Mouse (Mus musculus): ENCODE results near the gene Gm10964.

The Gm10964 gene

DNA sequence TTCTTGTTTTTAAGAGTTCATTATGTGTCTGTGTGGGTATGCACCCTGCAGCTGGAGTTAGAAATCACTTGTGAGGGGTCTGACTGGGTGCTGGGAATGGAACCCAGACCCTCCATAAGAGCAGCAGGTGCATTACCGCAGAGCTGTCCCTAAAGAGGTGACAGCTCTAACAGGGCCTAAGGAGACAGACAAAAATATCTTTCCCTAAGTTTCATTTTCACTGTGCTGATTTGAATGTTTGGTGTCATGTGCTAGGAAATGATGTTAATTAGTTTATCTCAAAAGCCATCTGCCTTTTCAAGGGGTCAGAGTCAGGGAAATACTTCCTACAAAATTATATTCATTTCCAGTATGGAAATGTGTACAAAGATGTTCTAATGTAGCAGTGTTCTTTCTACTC lies at the start of gene Gm10964:
Gm10964 (plus strand) TSS at position 38 of the 400 bp plus-strand sequence.
- DNase-seq (ENCODE audit: low read depth in 1 of 2, low spot score in 2 of 2) = no peak

DNA sequence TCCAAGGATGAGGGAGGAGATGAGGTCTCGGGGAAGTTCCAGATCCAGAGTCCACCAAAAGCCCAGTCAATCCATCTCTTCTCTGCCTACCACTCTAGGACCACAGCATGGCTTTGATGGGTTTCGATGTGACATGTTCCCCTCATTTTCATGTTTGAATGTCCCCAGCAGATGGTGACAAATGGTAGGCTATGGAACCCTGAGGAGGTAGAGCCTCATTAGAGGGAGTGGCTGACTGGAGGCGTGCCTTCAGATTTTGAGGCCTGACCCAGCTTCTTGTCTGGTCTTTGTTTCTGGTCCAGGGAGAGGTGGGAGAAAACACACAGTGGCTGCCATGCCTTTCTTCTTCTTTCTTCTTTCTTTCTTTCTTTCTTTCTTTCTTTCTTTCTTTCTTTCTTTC lies 48.7 kb upstream of the Gm10964 start:
- DNase-seq (ENCODE audit: low read depth in 1 of 2, low spot score in 2 of 2) = no peak

DNA sequence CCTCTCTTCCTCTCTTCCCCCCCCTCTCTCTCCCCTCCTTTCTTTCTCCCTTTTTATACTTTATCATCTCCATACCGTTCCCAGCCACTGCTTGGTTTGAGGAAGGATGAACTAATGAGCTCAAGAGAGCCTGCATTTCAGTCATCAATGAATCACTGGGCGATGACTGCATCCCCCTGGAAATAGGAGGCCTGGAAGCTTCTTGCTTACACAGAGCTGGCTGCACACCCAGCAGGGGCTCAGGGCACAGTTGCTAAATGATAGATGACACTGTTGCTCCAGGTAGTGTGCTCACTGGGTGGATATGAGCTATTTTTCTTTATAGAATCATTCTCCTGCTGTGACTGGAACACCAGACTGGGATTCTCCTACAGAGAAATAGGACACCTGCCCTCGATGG lies 43.6 kb upstream of the Gm10964 start:
- no peak for DNase-seq (ENCODE audit: low read depth in 1 of 2, low spot score in 2 of 2)

DNA sequence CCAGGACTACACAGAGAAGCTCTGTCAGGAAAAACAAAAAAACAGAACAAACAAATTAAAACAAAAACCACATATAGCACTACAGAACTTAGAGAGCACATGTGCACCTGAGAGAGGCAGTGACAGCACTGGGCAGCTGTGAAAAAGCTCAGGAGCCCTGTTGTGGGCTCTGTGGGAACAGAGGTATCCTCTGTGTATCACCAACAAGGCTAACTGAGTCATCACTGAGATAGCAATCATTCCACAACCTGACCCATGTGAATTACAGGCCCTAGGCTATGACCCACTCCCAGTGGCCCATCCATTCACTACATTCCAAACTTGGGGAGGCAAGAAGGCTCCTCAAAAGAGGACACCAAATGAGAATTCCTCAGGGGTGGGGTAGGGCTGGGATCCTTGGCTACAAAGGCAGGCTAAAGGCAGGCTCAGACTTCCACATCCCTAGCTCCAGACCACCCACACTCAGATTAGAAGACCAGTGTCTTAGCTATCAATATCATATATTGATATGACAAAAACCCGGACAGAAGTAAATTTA lies 42.7 kb upstream of the Gm10964 start:
- DNase-seq (ENCODE audit: low read depth in 1 of 2, low spot score in 2 of 2) = no peak

DNA sequence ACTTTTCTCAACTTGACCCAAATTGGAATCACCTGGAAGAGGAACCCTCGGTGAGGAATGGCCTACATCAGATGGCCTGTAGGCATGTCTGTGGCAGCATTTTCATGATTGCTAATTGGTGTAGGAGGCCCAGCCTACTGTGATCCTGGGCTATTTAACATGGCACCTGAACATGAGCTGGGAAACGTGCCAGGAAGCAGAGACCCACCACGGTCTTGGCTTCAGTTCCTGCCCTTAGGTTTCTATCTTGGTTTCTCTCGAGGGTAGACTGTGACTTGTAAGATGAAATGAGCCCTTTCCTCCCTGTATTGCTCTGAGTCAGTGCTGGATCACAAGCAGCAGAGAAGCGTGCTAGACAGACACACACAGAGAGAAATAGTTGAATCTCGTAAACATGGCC lies 34.5 kb upstream of the Gm10964 start:
- DNase-seq (ENCODE audit: low read depth in 1 of 2, low spot score in 2 of 2) = no peak

DNA sequence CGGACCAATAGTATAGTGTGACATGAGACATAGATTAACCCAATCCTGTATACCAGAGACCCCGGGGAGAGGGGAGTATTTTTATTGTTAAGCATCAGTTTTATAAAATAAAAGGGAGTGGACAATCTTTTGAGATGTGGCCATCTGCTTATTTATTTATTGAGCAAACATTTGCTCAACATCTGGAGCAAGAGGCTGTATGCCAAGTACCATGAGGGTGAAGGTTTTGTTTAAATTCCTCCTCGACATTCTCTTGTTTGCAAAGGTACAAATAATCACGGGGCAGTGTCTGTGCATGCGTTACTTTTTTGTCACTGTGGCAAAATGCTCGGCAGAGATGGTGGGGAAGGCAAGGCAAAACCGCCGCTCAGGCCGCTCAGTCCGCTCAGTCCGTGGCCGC lies 33.7 kb upstream of the Gm10964 start:
- no peak for DNase-seq (ENCODE audit: low read depth in 1 of 2, low spot score in 2 of 2)

DNA sequence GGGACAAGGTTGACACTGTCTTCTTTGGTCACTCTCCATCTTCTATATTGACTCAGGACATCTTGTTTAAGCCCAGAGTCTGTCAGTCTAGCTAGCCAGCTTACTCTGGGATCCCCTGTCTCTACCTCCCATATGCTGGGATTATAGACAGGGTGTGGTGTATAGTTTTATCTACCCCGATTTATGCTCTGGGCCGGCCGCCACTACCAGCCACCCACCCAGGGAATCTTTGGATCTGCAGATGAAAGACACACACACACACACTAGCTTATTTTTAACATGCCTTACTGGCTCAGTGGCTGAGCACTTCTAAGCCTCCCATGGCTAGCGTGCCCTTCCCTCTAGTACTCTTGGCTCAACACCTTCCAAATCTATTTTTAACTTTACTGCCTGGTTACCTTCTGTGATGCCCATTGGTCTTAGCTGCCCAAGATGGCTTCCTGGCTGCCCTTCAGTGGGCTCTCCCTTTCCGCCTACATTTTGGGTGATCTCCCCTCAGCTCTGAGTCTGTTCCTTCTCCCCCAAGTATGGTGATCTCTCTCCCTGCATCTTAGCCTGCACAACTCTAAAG lies 29.6 kb upstream of the Gm10964 start:
- DNase-seq (ENCODE audit: low read depth in 1 of 2, low spot score in 2 of 2) = no peak

DNA sequence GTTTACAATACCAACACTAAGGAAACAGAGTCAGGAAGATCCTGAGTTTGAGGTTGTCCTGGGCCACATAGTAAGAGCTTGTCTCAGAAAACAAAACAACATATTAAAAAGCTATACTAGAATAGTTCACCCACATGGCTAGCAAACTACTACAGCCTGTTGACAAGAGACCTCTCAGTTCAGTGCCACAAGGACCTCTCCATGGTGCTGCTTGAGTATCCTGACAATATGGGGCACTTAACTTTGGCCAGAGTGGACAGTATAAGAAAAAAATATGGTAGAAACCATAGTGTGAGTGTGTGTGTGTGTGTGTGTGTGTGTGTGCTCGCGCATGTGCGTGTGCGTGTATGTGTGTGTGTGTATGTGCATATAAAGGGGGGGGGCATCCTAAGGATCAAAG lies 27.0 kb upstream of the Gm10964 start:
- no peak for DNase-seq (ENCODE audit: low read depth in 1 of 2, low spot score in 2 of 2)

DNA sequence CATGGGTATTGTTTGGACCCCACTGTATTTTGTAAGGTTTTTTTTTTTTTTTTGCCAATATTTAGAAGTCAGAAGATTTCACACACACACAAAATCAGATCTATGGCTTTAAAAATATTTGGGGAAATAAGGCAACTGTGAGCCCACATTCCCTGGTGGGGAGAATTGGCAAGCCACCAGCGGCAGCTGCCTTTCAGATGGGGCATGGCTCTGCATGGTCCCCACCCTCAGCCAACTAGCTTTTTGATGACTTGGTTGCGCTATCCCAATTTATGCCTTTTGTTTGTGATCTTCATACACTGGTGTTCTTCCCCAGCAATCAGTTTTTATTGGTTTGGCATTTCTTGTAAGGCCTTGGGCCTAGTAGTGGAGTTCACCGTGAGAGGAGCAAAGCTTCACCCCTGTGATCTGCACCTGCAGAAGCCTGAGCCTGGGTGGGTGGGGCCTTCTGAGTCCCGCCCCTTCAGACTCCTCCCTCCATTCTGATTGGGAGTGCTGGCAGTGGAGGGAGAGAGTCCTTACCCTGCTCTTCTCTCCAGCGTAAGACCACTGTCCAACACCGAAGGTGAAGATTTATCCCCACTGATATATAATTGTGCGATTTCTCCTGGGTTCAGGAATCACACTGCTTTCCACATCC lies 24.8 kb upstream of the Gm10964 start:
- DNase-seq (ENCODE audit: low read depth in 1 of 2, low spot score in 2 of 2) = no peak

DNA sequence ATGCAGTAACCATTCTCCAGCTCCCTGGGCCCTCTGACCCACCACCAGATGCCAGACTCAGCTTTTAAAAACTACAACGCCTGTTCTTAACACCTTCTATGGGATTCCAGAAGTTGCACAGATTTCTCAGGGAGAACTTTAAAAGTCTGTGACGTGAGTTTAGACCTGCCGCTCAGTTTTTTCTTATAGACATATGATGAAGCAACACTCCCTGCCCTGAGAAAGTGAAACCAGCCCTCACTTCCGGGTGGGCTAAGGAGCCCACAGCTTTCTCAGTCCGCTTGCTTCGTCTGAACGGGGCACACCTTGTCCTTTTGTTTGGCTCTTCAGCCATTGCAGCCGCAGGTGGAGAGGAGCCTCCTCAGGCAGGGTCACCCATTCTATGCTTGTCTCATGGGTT lies 24.2 kb upstream of the Gm10964 start:
- no peak for DNase-seq (ENCODE audit: low read depth in 1 of 2, low spot score in 2 of 2)

DNA sequence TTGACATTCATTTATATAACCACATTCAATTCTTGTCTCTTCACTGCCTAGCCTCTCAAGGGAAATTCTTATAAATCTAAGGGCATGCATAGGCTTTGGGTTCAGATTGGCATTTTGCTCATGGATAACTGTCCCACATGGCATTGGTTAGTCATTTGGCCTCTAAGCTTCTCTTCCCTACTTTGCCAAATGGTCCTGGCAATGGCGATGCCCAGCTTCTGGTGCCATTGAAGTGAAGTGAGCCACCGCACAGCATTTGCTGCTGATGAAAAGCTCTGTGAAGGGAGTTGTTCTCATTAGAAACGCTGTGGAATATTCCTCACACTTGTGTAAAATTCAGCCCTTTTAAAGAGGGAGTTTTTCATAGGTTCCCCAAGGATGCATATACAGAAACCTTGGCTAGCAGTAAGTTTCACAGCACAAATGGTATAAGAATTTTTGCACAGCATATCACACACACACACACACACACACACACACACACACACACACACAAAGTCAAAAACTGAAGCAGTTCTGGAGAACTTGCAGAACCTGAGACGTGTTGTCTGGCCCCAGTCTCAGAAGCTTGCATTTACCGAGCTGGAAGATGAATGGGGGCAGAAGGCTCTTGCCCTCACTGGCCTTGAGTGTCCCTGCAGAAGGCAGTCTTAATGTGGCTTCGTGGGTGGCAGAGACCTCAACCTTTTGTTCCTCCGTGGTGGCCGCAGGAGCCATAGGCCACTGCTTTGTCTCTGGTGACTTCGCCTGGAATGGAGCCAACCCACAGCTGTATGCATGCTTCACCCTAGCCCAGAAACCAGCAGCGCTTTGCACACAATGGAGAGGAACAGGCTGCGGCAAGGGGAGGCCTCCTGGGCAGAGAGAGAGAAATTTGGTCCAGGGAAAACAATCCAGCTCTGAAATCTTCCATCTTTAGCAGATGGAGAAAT lies 23.1 kb upstream of the Gm10964 start:
- no peak for DNase-seq (ENCODE audit: low read depth in 1 of 2, low spot score in 2 of 2)

DNA sequence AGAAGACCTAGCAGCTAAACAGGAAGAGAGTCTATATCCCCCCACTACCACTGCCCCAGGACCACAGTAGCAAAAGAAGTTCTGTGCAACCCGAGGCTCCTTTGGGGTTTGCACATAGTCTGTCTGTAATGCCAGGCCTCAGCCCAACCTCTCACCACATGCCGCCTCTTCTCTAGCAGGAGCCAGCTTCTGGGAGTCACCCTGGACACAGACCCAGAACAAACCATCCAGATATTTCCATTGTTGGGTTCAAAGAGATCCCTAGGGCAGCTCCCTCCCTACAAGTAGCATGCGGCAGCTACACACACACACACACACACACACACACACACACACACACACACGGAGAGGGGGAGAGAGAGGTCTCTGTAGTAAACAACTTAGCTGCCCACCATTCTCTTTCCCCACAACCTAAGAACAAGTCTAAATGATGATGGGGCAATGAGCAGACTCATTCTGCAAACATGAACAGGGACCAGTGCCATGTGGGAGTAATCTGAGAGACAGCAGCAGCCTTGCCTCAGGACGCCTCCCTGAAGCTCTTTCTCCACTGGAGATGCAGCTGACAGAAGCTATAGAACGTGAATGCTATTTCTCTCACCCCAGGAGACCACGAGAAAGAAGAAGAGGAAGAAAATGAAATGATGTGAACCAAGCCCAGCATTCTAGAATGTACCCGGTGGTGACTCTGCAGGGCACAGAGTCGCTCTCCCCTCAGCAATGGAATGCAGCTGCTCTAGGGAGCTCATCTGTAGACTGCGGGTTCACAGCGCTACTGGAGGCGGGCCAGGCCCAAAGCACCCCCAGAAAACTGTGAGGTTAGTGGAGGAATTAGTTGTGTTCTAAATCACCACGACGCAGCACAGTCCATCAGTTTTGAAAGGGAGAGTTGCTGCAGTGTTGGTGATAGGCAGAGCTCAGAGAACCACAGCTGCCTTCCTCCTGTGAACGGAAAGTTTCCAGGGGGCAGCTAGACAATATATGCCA lies 22.1 kb upstream of the Gm10964 start:
- DNase-seq (ENCODE audit: low read depth in 1 of 2, low spot score in 2 of 2) = no peak

DNA sequence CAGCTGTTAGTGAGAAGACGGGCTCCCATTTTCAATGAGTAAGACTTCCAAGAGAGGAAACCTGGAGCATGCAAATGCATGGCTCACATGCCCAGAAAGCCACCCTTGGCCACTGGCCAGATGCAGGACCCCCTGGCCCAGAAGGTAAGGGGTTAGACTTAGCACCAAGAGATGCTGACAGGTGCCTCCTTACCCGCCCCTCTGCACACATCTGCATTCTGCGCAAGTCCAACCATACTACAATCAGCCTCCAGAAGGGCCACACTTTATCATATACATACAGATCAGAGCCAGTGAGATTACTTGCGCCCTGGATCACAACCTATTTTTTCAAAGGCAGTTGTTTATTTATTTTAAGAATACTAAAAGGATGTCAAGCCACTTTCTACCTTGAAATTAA lies 20.4 kb upstream of the Gm10964 start:
- DNase-seq (ENCODE audit: low read depth in 1 of 2, low spot score in 2 of 2) = no peak

DNA sequence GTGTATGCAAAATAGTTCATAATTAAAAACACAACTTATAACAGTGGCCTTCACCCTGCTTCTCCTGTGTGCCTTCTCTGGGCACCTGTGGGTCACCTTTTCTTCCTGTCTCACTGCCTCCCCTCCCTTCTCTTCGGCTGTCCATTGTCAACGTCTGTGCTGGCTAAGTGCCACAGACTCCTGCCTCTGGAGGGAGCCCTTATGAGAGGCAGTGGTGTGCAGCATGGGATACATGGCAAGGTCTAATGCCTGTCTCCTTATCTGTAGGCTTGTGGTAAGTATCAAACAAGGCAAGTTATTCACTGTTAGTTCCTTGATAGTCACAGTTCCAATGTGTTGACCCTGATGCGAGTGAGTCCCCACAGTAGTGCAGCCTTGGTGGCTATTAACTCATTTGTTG lies 15.0 kb upstream of the Gm10964 start:
- no peak for DNase-seq (ENCODE audit: low read depth in 1 of 2, low spot score in 2 of 2)

DNA sequence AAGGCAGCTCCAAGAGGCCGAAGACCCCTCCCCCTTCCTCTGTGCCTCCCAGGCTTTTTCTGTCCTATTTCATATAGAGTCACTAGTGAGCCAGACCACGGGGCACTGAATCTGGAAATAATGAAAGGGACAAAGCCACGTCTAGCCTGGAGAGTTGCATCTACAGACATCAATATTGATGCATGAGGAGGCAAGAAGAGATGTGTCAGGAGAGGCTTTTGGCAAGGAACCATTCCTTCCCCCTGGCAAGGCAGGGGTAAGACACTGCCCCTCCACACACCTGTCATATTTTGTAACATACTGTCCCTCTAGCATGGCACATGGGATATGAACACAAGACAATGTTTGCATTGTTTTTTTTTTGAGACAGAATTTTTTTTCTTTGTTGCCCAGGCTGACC lies 12.5 kb upstream of the Gm10964 start:
- no peak for DNase-seq (ENCODE audit: low read depth in 1 of 2, low spot score in 2 of 2)

DNA sequence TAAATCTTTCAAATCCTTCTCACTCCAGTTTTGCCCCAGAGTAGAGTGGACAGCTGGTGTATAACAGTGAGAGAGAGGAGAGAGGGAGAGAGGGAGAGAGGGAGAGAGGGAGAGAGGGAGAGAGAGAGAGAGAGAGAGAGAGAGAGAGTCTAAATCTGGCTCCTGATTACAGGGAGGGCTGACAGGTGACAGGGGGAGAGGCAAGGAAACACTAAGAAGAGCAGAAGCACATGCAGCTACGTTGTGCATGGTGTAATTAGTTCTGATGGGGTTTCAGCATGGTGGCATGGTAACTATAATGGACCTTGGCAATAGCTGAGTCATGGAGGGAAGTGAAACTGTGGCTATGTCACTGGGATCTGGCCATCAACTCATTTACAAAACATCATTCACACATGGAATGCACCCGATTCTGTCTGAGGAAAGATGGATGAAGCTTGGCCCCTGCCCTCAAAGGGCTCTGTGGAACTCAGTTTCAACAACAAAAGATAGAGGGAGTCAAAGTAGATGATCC lies 11.3 kb upstream of the Gm10964 start:
- peak; percentile 29 to 39 for DNase-seq (ENCODE audit: low read depth in 1 of 2, low spot score in 2 of 2)

DNA sequence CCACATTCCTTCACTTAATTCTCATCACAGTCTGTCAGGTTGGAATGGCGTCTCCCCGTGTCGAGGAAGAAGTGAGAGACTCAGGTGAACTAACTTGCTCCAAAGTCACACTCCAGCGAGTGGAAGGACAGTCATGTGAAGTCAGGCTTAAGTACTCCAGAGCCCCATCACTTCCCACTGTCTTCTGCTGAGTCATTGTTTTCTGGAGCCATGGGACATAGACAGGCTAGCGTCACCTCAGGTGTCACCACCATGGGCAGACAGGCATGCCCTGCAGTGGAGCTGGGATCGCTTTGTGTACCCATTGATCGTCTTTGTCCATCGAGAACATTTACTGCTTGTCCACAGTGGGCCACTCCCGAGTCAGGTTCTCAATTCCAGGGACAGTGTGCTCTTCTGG lies 9.3 kb upstream of the Gm10964 start:
- no peak for DNase-seq (ENCODE audit: low read depth in 1 of 2, low spot score in 2 of 2)

DNA sequence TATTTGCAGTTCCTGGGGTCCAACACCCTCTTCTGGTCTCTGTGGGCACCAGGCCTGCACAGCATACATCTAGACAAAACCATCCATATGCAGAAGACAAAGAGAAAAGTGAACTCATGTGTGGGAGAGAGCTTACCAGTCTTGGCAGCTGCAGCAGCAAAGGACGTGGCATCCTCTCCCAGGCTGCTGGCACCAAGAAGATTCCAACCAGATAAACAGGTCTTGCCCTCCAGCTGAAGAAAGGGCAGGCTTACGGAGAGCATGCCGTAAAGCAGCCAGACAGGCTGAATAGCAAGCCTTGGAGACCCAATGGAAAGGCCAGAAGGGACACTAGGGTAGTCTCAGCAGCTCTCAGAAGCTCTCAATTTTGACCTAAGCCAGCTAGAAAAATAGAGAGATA lies 7.0 kb upstream of the Gm10964 start:
- DNase-seq (ENCODE audit: low read depth in 1 of 2, low spot score in 2 of 2) = no peak

DNA sequence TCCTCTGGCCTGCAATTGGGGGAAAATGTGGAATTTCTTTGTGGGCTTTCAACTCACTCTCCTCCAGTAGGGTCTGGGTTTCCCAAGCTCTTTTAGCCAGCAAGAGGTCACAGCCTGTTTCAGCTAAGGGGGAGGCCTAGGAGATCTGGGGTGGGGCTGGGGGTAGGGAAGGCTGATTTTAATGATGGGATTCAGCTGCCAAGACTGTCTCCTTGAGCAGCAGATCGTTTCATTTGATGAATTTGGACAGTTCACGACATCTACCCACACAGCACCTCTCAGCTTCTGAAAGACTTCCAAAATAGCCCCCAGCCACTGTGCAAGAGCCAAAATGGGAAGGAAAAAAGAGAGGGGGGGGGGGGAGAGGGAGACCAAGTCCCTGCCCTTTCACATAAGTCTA lies 6.0 kb upstream of the Gm10964 start:
- no peak for DNase-seq (ENCODE audit: low read depth in 1 of 2, low spot score in 2 of 2)

DNA sequence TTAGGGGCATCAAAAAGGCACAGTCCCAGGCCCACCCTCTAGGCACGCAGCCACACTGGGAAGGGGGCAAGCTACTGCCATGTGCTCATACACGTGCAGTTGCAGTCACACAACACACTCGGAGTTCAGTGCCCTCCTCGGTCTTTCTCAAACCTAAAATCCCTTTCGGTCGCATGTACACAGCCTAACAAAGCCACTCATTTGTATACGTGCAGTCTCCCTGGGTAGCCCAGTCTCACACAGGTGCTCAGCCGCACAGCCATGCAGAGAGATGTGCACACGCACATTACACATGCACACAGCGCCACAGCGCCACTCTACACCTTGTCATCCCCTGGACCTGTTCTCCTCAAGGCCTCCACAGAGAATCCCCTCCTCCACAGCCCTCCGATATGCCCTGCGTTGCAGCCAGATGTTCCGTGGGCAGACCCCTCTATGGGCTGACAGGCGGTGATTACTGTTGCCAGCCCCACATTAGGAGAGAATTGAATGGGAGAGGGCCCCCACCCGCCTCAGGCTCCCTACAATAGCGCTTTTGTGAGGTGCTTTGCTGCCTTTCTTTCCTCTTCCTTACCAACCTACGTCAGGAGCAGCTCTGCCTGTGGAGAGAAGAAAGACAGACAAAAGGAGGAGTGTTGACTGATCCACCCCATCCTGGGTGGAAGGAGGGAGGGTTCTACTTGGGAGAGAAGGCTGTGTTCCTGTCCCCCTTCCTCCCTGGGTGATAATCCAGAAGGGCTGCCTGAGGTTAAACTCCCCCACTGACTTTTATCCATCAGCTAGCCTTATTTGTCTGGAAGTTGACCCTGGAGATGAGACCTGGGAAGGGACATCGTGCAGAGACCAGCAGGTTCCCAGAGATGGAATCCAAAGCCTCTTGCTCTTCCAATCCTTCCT lies 5.1 kb upstream of the Gm10964 start:
- no peak for DNase-seq (ENCODE audit: low read depth in 1 of 2, low spot score in 2 of 2)

Data from monocyte, adult 2 months (primary cell).